Comparison of ENCODE assay signal across 7 mouse cellular contexts in genomic region chr5:135149820-135150178, GRCm38 (mm10). TPM values are rescaled to one million over a fixed set of nuclear protein-coding genes. Genes with fewer than 3 reads are reported as not detected.
DNase-seq lines count a peak whose midpoint lies in the region; ATAC-seq lines count a peak whose summit lies in the region.

No protein-coding gene starts in this region.

- no peak for ATAC-seq in megakaryocyte, adult 5-6 weeks (ENCODE audit: poor library complexity, severe bottlenecking)
- ATAC-seq in limb, embryonic 12.5 days (ENCODE audit: insufficient number of reproducible peaks, insufficient read depth, low FRiP score, low TSS enrichment, low read depth): peak; percentile 2; the same call in 1 of the 2 replicates
- ATAC-seq in stomach, embryonic 14.5 days (ENCODE audit: insufficient number of reproducible peaks, insufficient read depth, low FRiP score, low read depth): no peak
- ATAC-seq in CD4-positive, CD25-positive, alpha-beta regulatory T cell, adult 4 months: no peak

- peak overlapping the region; percentile 94 for H3K27ac ChIP-seq in limb, embryonic 12.5 days
- H3K27ac ChIP-seq in stomach, embryonic 14.5 days (ENCODE audit: low read length): no peak overlapping the region; the same call in 1 of the 2 replicates

- H3K4me2 ChIP-seq in limb, embryonic 12.5 days: peak overlapping the region; percentile 71
- H3K4me2 ChIP-seq in stomach, embryonic 14.5 days (replicated peaks; ENCODE audit: low read depth, low read length): peak overlapping the region; percentile 61

- under 1% methylated on average over 23 of the region's 23 CpGs for WGBS in limb, embryonic 12.5 days
- WGBS in stomach, embryonic 14.5 days: under 1% methylated on average over 23 of the region's 23 CpGs

- H3K36me3 ChIP-seq in megakaryocyte, embryonic 14.5 days (replicated peaks; ENCODE audit: low read length): peaks cover 30% of the 10 kb centered on the region
- peaks cover 31% of the 10 kb centered on the region for H3K36me3 ChIP-seq in erythroblast, embryonic 14.5 days (ENCODE audit: control insufficient read depth)
- H3K36me3 ChIP-seq in limb, embryonic 12.5 days: peaks cover 24% of the 10 kb centered on the region
- peaks cover 12% of the 10 kb centered on the region; the same call in 1 of the 2 replicates for H3K36me3 ChIP-seq in stomach, embryonic 14.5 days (ENCODE audit: control insufficient read depth, insufficient read depth, low read length)

- H3K9ac ChIP-seq in limb, embryonic 12.5 days (replicated peaks): peak overlapping the region; percentile 76
- peak overlapping the region; percentile 54 for H3K9ac ChIP-seq in stomach, embryonic 14.5 days (replicated peaks; ENCODE audit: low read depth, low read length)

- H3K9me3 ChIP-seq in megakaryocyte, embryonic 14.5 days: no peaks in the 10 kb centered on the region
- H3K9me3 ChIP-seq in erythroblast, embryonic 14.5 days (ENCODE audit: control insufficient read depth, low read length): no peaks in the 10 kb centered on the region
- H3K9me3 ChIP-seq in limb, embryonic 12.5 days: no peaks in the 10 kb centered on the region
- no peaks in the 10 kb centered on the region for H3K9me3 ChIP-seq in stomach, embryonic 14.5 days (ENCODE audit: control insufficient read depth, low read depth, low read length)

- H3K27me3 ChIP-seq in megakaryocyte, embryonic 14.5 days (replicated peaks): no peaks in the 10 kb centered on the region
- no peaks in the 10 kb centered on the region for H3K27me3 ChIP-seq in erythroblast, embryonic 14.5 days (ENCODE audit: control insufficient read depth)
- H3K27me3 ChIP-seq in limb, embryonic 12.5 days: no peaks in the 10 kb centered on the region
- no peaks in the 10 kb centered on the region for H3K27me3 ChIP-seq in stomach, embryonic 14.5 days (ENCODE audit: control insufficient read depth, insufficient read depth, low read length)

- H3K4me3 ChIP-seq in megakaryocyte, embryonic 14.5 days (replicated peaks): peak overlapping the region; percentile 99
- H3K4me3 ChIP-seq in erythroblast, embryonic 14.5 days (replicated peaks): peak overlapping the region; percentile 95
- peak overlapping the region; percentile 78 for H3K4me3 ChIP-seq in limb, embryonic 12.5 days (replicated peaks)
- H3K4me3 ChIP-seq in stomach, embryonic 14.5 days (ENCODE audit: low read depth, low read length): peak overlapping the region; percentile 72

- DNase-seq in urinary bladder, postnatal 25 days (ENCODE audit: low spot score): no peak

- H3K4me1 ChIP-seq in megakaryocyte, embryonic 14.5 days: peaks cover 42% of the 10 kb centered on the region
- H3K4me1 ChIP-seq in erythroblast, embryonic 14.5 days (ENCODE audit: control insufficient read depth): peaks cover 38% of the 10 kb centered on the region
- peaks cover 7% of the 10 kb centered on the region; the same call in 1 of the 2 replicates for H3K4me1 ChIP-seq in limb, embryonic 12.5 days (replicated peaks)
- peaks cover 2% of the 10 kb centered on the region; the same call in 1 of the 2 replicates for H3K4me1 ChIP-seq in stomach, embryonic 14.5 days (ENCODE audit: control insufficient read depth, insufficient read depth, low read length)

RNA-seq across cellular contexts. Expression of gene Tbl2, which starts 0.3 kb away (rescaled TPM):
- polyA plus RNA-seq in megakaryocyte, embryonic 14.5 days (2012; ENCODE audit: insufficient read depth, low replicate concordance): 6.6 TPM in 1 of 2 replicates, not detected in the other
- total RNA-seq in megakaryocyte, adult 5-6 weeks (2015): 5.5 and 5.7 TPM in 2 replicates
- total RNA-seq in megakaryocyte, adult 5-6 weeks (2017): 12.6 and 15.0 TPM in 2 replicates
- 0.58 and 0.84 TPM in 2 replicates for polyA plus RNA-seq in erythroblast, embryonic 14.5 days (2012)
- polyA plus RNA-seq in limb, embryonic 12.5 days (2016; fragmentation: Nextera tagmentation; extraction: Ambion mirVana): 30.1 and 30.2 TPM in 2 replicates
- polyA plus RNA-seq in stomach, embryonic 14.5 days (2014; fragmentation: Nextera tagmentation; extraction: Ambion mirVana): 24.8 and 28.5 TPM in 2 replicates
- polyA plus RNA-seq in CD4-positive, CD25-positive, alpha-beta regulatory T cell, adult 4 months (2017; shearing (Covaris generic)): 1 to 10 TPM; 4.8 to 5.3 TPM

RNA-seq across cellular contexts. Expression of gene Bcl7b, which starts 18.3 kb away (rescaled TPM):
- polyA plus RNA-seq in megakaryocyte, embryonic 14.5 days (2012; ENCODE audit: insufficient read depth, low replicate concordance): 58.2 and 75.1 TPM in 2 replicates
- total RNA-seq in megakaryocyte, adult 5-6 weeks (2015): 23.5 and 46.6 TPM in 2 replicates
- 27.4 and 38.8 TPM in 2 replicates for total RNA-seq in megakaryocyte, adult 5-6 weeks (2017)
- 9.0 and 9.3 TPM in 2 replicates for polyA plus RNA-seq in erythroblast, embryonic 14.5 days (2012)
- 43.2 and 45.0 TPM in 2 replicates for polyA plus RNA-seq in limb, embryonic 12.5 days (2016; fragmentation: Nextera tagmentation; extraction: Ambion mirVana)
- polyA plus RNA-seq in stomach, embryonic 14.5 days (2014; fragmentation: Nextera tagmentation; extraction: Ambion mirVana): 45.1 and 48.9 TPM in 2 replicates
- 10 to 100 TPM; 47.1 to 79.6 TPM for polyA plus RNA-seq in CD4-positive, CD25-positive, alpha-beta regulatory T cell, adult 4 months (2017; shearing (Covaris generic))

RNA-seq across cellular contexts. Expression of gene Baz1b, which starts 37.3 kb away (rescaled TPM):
- 8.4 and 12.3 TPM in 2 replicates for polyA plus RNA-seq in megakaryocyte, embryonic 14.5 days (2012; ENCODE audit: insufficient read depth, low replicate concordance)
- total RNA-seq in megakaryocyte, adult 5-6 weeks (2015): 66.1 and 71.1 TPM in 2 replicates
- total RNA-seq in megakaryocyte, adult 5-6 weeks (2017): 129 and 134 TPM in 2 replicates
- polyA plus RNA-seq in erythroblast, embryonic 14.5 days (2012): 2.5 and 2.8 TPM in 2 replicates
- polyA plus RNA-seq in limb, embryonic 12.5 days (2016; fragmentation: Nextera tagmentation; extraction: Ambion mirVana): 72.8 and 73.6 TPM in 2 replicates
- polyA plus RNA-seq in stomach, embryonic 14.5 days (2014; fragmentation: Nextera tagmentation; extraction: Ambion mirVana): 60.3 and 60.7 TPM in 2 replicates
- polyA plus RNA-seq in CD4-positive, CD25-positive, alpha-beta regulatory T cell, adult 4 months (2017; shearing (Covaris generic)): 10 to 100 TPM; 25.2 to 25.4 TPM
